In genomic region chr14:74672137-74673019, GRCm38 (mm10) we compare ENCODE assay signal across 15 mouse cellular contexts. TPM values are rescaled to one million over a fixed set of nuclear protein-coding genes. Genes with fewer than 3 reads are reported as not detected.
DNase-seq lines count a peak whose midpoint lies in the region; ATAC-seq and TF ChIP-seq lines count a peak whose summit lies in the region.
"Had no signal": no experiment of that assay in that cellular context is flagged by ENCODE, and none has a peak within 500 bp of the region (broad histone marks: within the 10 kb centered on the region; RNA-seq: fewer than 3 reads in every experiment).

No protein-coding gene starts in this region.

- no peak overlapping the region for H3K4me3 ChIP-seq in kidney, embryonic 15.5 days (replicated peaks)
- H3K4me3 ChIP-seq in embryonic facial prominence, embryonic 13.5 days: no peak overlapping the region
- peak overlapping the region; percentile 35 to 49 for H3K4me3 ChIP-seq in liver, embryonic 14.5 days (ENCODE audit: insufficient read depth in 1 of 2, low read depth in 2 of 2, low read length in 2 of 2)
- no peak overlapping the region for H3K4me3 ChIP-seq in left cerebral cortex, adult 2 months
- H3K4me3 ChIP-seq: forebrain, embryonic 10.5 days had no signal

- no peak for DNase-seq in kidney, postnatal 36 days
- peak; percentile 65 to 74 (median 69) for DNase-seq in liver, embryonic 14.5 days (ENCODE audit: low read depth in 3 of 3, low spot score in 3 of 3)
- DNase-seq in spleen, postnatal 14 days (ENCODE audit: low spot score in 2 of 2): peak; percentile 14 to 16
- no peak for DNase-seq in left cerebral cortex, adult 2 months (ENCODE audit: extremely low spot score in 1 of 2, low spot score in 2 of 2)
- DNase-seq in urinary bladder, postnatal 10 days (ENCODE audit: low spot score): no peak
- no peak for DNase-seq in cerebellum, postnatal 36 days
- DNase-seq: adrenal gland, adult 2 months; cerebellum, adult 8-10 months; gastrocnemius, postnatal 10 days; left cerebral cortex, postnatal 4 days; retina, postnatal 1 day had no signal

- H3K9ac ChIP-seq in kidney, embryonic 15.5 days: no peak overlapping the region
- no peak overlapping the region for H3K9ac ChIP-seq in embryonic facial prominence, embryonic 13.5 days
- H3K9ac ChIP-seq in liver, embryonic 14.5 days (replicated peaks): peak overlapping the region; percentile 59

- no peaks in the 10 kb centered on the region for H3K36me3 ChIP-seq in kidney, embryonic 15.5 days
- H3K36me3 ChIP-seq in embryonic facial prominence, embryonic 13.5 days: no peaks in the 10 kb centered on the region
- no peaks in the 10 kb centered on the region for H3K36me3 ChIP-seq in liver, embryonic 14.5 days (replicated peaks; ENCODE audit: control insufficient read depth, insufficient read depth, low read depth)
- H3K36me3 ChIP-seq: forebrain, embryonic 10.5 days had no signal

- no peak overlapping the region for H3K27ac ChIP-seq in kidney, embryonic 15.5 days
- H3K27ac ChIP-seq in embryonic facial prominence, embryonic 13.5 days: no peak overlapping the region
- peak overlapping the region; percentile 67 for H3K27ac ChIP-seq in liver, embryonic 14.5 days
- H3K27ac ChIP-seq in left cerebral cortex, adult 2 months: no peak overlapping the region
- H3K27ac ChIP-seq: forebrain, embryonic 10.5 days; hindbrain, postnatal 0 days had no signal

- 71% methylated on average over 10 of the region's 10 CpGs for WGBS in kidney, embryonic 15.5 days
- WGBS in embryonic facial prominence, embryonic 13.5 days: 55% methylated on average over 10 of the region's 10 CpGs
- WGBS in liver, embryonic 14.5 days (ENCODE audit: insufficient replicate concordance): 28% methylated on average over 10 of the region's 10 CpGs

- no peaks in the 10 kb centered on the region for H3K9me3 ChIP-seq in kidney, embryonic 15.5 days (replicated peaks)
- no peaks in the 10 kb centered on the region for H3K9me3 ChIP-seq in embryonic facial prominence, embryonic 13.5 days
- H3K9me3 ChIP-seq in liver, embryonic 14.5 days (ENCODE audit: control insufficient read depth, low read length): no peaks in the 10 kb centered on the region
- H3K9me3 ChIP-seq: forebrain, embryonic 10.5 days had no signal

- H3K27me3 ChIP-seq in kidney, embryonic 15.5 days: no peaks in the 10 kb centered on the region
- no peaks in the 10 kb centered on the region for H3K27me3 ChIP-seq in embryonic facial prominence, embryonic 13.5 days
- no peaks in the 10 kb centered on the region for H3K27me3 ChIP-seq in liver, embryonic 14.5 days (ENCODE audit: control insufficient read depth, insufficient read depth, low read length)

- peak; percentile 40; the same call in 1 of the 2 replicates for ATAC-seq in kidney, embryonic 15.5 days (replicated peaks; ENCODE audit: low FRiP score)
- peak; percentile 26; the same call in 1 of the 2 replicates for ATAC-seq in embryonic facial prominence, embryonic 13.5 days (ENCODE audit: insufficient number of reproducible peaks, insufficient read depth, low FRiP score, low TSS enrichment, low read depth)
- ATAC-seq in liver, embryonic 14.5 days (ENCODE audit: insufficient read depth): peak; percentile 90
- ATAC-seq: hindbrain, postnatal 0 days had no signal

- no peak for TF ChIP-seq CTCF in liver, embryonic 14.5 days (IDR thresholded peaks at IDR 0.05; ENCODE audit: low read depth)
- TF ChIP-seq CTCF in left cerebral cortex, adult 2 months (IDR thresholded peaks at IDR 0.05): no peak

- no peaks in the 10 kb centered on the region for H3K4me1 ChIP-seq in kidney, embryonic 15.5 days
- H3K4me1 ChIP-seq in embryonic facial prominence, embryonic 13.5 days: no peaks in the 10 kb centered on the region
- peaks cover 15 to 28% of the 10 kb centered on the region in 2 experiments for H3K4me1 ChIP-seq in liver, embryonic 14.5 days (replicated peaks; ENCODE audit: control insufficient read depth in 2 of 2, insufficient read depth in 2 of 2, low read length in 1 of 2)
- H3K4me1 ChIP-seq: forebrain, embryonic 10.5 days had no signal

- peak; percentile 92 for TF ChIP-seq EP300 in liver, embryonic 14.5 days (IDR thresholded peaks at IDR 0.05; ENCODE audit: low read depth)

- intact Hi-C loops in left cerebral cortex, adult 2 months (cut with DNase I): no loop called here

- no peak overlapping the region for H3K4me2 ChIP-seq in kidney, embryonic 15.5 days
- no peak overlapping the region for H3K4me2 ChIP-seq in embryonic facial prominence, embryonic 13.5 days
- H3K4me2 ChIP-seq in liver, embryonic 14.5 days (ENCODE audit: low read depth): peak overlapping the region; percentile 70

RNA-seq across cellular contexts. Expression of gene Htr2a, which starts 31.7 kb away (rescaled TPM):
- polyA plus RNA-seq in kidney, embryonic 15.5 days (2015; fragmentation: Nextera tagmentation; extraction: Ambion mirVana): 0.26 and 0.38 TPM in 2 replicates
- 0.39 and 0.67 TPM in 2 replicates for polyA plus RNA-seq in embryonic facial prominence, embryonic 13.5 days (2015; fragmentation: Nextera tagmentation; extraction: Ambion mirVana)
- 0.16 and 0.23 TPM in 2 replicates for polyA plus RNA-seq in liver, embryonic 14.5 days (2012; rRNA removed)
- 0.23 and 0.29 TPM in 2 replicates for polyA plus RNA-seq in liver, embryonic 14.5 days (2014; fragmentation: Nextera tagmentation; extraction: Ambion mirVana)
- 10 to 100 TPM; 24.5 to 29.3 TPM for total RNA-seq in left cerebral cortex, adult 2 months (2021)

RNA-seq across cellular contexts. Expression of gene Esd, which starts 59.7 kb away (rescaled TPM):
- 424 and 425 TPM in 2 replicates for polyA plus RNA-seq in kidney, embryonic 15.5 days (2015; fragmentation: Nextera tagmentation; extraction: Ambion mirVana)
- 320 and 332 TPM in 2 replicates for polyA plus RNA-seq in embryonic facial prominence, embryonic 13.5 days (2015; fragmentation: Nextera tagmentation; extraction: Ambion mirVana)
- 89.1 and 101 TPM in 2 replicates for polyA plus RNA-seq in liver, embryonic 14.5 days (2012; rRNA removed)
- 220 and 227 TPM in 2 replicates for polyA plus RNA-seq in liver, embryonic 14.5 days (2014; fragmentation: Nextera tagmentation; extraction: Ambion mirVana)
- total RNA-seq in left cerebral cortex, adult 2 months (2021): 10 to 100 TPM; 75.3 to 87.6 TPM

Comparison
In these comparisons a context has a peak if more than half of its experiments do, and no peak if none do; other contexts are left out.
1. ATAC-seq: peak in every context shown above with its lines; median percentile 90 in liver, embryonic 14.5 days; 40 in kidney, embryonic 15.5 days; 26 in embryonic facial prominence, embryonic 13.5 days.
2. H3K4me3 ChIP-seq: peak in liver, embryonic 14.5 days (2 of 2); none in kidney, embryonic 15.5 days (single experiment), embryonic facial prominence, embryonic 13.5 days (single experiment) and left cerebral cortex, adult 2 months (single experiment).
3. DNase-seq: peak in liver, embryonic 14.5 days (3 of 3) and spleen, postnatal 14 days (2 of 2); none in kidney, postnatal 36 days (0 of 2), left cerebral cortex, adult 2 months (0 of 2), urinary bladder, postnatal 10 days (single experiment) and cerebellum, postnatal 36 days (0 of 2).